Mouse (Mus musculus) lung, adult 2 months (tissue): Measurements from ENCODE around the gene Mafk.

Experiments used
- CTCF ChIP-seq: fragments of 200-500 bp; IDR thresholded peaks from 2 replicates; pipeline ENCODE4 v1.5.1; 2011; ENCODE audit warnings: mild to moderate bottlenecking, low read length, control low read depth; ENCODE audit not compliant: insufficient read depth
- POLR2A ChIP-seq: fragments of 200-500 bp; IDR thresholded peaks from 2 replicates; pipeline ENCODE4 v1.6.1; 2011; ENCODE audit warnings: low read depth, mild to moderate bottlenecking, control low read depth, low read length, borderline replicate concordance; ENCODE audit errors: extremely low read depth

DNA sequence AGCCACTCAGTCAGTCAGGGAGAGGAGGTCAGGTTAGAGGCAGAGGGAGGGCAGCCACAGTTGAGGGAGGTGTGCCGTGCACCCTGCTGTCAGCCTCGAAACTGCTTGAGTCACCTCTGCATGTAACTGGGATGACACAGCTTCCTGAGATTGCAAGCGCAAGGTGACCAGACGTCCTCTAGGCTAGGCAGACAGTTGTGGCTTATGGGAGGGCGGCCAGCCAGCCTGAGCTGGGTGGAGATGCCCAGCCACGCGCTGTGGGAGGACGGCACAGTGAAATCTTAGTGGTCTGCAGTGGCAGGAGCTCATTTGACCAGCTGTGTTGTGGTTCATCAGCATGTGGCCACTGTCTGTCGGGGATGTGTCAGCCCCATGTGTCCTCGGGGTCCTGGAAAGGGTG lies 3.6 kb downstream of the Mafk start:
- TF ChIP-seq POLR2A (no peak), CTCF (no peak)
